Mouse (Mus musculus): ENCODE measurements around the gene Krt90.
"Not testable (repeated sequence)": the region's sequence is repeated elsewhere in the genome, so short reads cannot be mapped to it uniquely, and the experiment has no call there.

Krt90 gene

DNA sequence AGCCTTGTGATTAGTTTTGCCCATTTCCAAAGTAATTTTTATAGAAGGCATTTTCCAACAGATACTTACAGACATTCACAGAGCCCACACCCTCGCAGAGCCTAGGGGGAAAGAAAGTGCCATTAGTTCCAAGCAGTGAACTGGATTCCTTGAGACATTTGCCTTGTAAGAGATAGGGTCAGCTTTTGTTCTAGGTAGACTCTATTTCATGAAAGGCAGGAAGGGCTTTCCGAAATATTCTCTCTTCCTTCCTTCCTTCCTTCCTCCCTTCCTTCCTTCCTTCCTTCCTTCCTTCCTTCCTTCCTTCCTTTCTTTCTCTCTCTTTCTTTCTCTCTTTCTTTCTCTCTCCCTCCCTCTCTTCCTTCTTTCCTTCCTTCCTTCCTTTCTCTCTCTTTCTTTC, 45.6 kb downstream of the Krt90 start, which contains the start of gene Gm49425:
Gm49425 (minus strand) TSS at position 101 of the 400 bp plus-strand sequence.
- DNase-seq (ENCODE audit: low spot score in 2 of 2) = not testable (repeated sequence)

DNA sequence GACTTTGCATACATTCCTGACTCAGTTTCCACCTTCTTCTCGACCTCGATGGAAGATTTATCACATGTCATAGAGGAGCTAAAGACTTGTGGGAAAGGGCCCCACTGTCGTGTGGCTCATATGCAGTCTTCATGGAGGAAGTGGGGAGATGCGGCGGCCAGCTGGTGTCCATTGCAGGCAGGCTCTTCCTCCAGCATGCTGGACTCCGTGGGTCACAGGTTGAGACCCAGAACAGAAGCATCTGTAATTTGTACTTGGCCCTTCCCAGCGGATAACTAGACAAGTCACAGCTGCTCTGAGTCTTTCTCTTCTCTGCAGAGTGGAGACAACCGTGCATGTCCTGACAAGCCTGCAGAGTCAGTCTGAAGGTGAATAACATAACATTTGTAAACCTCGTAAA, 54.5 kb downstream of the Krt90 start:
- no peak for DNase-seq (ENCODE audit: low spot score in 2 of 2)

DNA sequence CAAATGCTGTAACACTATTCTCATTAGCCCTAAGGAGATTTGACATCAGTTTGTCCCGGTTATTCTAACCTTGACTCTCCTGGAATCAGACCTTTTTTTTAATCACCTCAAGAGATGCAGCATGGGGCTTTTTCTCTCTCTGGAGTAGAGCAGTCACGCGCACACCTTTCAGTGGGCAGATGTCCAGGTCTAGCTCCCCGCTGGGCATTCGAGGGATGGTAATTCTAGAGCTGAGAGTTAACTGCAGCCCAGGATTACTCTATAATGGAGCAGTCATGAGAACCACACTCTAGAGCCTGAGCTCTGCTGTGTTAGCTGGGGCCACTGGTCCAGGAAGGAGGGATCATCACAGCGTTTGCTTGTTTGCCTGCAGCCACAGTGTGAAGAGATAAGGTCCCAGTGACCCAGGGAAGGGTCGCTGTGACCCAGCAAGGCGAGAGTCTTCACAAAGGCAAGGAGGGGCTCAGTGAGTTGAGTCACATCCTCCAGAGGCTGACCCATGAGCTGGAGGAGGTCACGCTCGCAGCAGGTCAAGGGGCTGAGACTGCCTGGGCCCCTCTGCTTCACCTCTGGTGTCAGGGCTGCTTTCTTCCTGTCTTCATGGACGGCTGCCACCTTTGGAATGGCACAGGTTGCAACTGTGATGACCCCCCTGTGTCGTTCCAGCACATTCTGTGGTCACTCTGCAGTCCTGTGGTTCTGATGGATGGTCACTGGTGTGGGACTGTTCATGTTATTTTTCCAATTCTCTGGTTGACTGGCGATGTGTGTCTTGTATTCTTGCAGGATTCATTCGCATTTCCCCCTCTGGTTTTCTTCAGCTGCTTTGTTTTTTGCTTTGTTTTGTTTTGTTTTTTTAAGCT, 55.6 kb downstream of the Krt90 start:
- DNase-seq (ENCODE audit: low spot score in 2 of 2) = no peak
